21 mouse cellular contexts compared by ENCODE assay signal in the genomic region with DNA sequence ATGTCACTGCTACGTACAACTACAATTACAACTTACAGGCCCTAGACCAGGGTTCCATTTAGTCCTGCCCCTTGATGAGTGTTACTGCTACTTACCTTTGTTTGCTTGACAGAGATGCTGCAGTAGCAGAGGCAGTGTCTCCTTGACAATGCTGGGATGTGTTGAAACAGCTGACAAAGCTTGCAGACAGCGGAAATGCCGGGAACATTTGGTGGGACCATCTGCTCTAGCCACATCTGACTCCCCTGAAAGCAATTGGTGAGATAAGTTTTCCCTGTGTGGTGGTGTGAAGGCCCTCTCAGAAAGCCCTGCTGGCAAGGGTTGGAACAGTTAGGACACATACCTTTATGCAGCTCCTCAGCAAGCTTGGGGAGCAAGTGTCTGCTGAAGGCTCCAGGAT. TPM values are rescaled to one million over a fixed set of nuclear protein-coding genes. Genes with fewer than 3 reads are reported as not detected.
DNase-seq lines count a peak whose midpoint lies in the region; TF ChIP-seq lines count a peak whose summit lies in the region.
"Had no signal": no experiment of that assay in that cellular context is flagged by ENCODE, and none has a peak within 500 bp of the region (broad histone marks: within the 10 kb centered on the region; RNA-seq: fewer than 3 reads in every experiment).

No protein-coding gene starts in this region.

- H3K27me3 ChIP-seq in myocyte (ENCODE audit: control insufficient read depth, insufficient read depth, insufficient read length): no peaks in the 10 kb centered on the region
- H3K27me3 ChIP-seq: CH12.LX; embryonic facial prominence, embryonic 12.5 days; forebrain, embryonic 13.5 days; heart, embryonic 12.5 days had no signal

- H3ac ChIP-seq in myocyte (ENCODE audit: control insufficient read depth, insufficient read length): no peak overlapping the region

- H3K4me2 ChIP-seq in myocyte (ENCODE audit: low read depth): no peak overlapping the region
- H3K4me2 ChIP-seq: embryonic facial prominence, embryonic 12.5 days; forebrain, embryonic 13.5 days; heart, embryonic 12.5 days; hindbrain, embryonic 14.5 days had no signal

- DNase-seq in brain, adult 2 months (ENCODE audit: low read depth, low spot score): peak; percentile 64
- DNase-seq in layer of hippocampus, adult 18-20 months (ENCODE audit: low spot score in 2 of 2): peak; percentile 50 to 71
- peak; percentile 52 for DNase-seq in layer of hippocampus, adult 9-11 months
- no peak for DNase-seq in kidney, adult 18-20 months
- no peak for DNase-seq in urinary bladder, adult 18-20 months (ENCODE audit: low spot score in 2 of 2)
- no peak for DNase-seq in MN1 (ENCODE audit: low spot score)
- DNase-seq: adrenal gland, adult 2 months; adrenal gland, postnatal 25 days; cerebellum, adult 2 months; cerebellum, postnatal 10 days; embryo, embryonic 11 days; forebrain, postnatal 0 days; gastrocnemius, adult 2 months; gastrocnemius, postnatal 25 days had no signal

- TF ChIP-seq POLR2A in myocyte (IDR thresholded peaks at IDR 0.05; ENCODE audit: insufficient read length, low read depth): no peak

- peaks cover 61% of the 10 kb centered on the region for H3K36me3 ChIP-seq in myocyte (ENCODE audit: control insufficient read depth, insufficient read depth)

- H3K79me2 ChIP-seq in myocyte (ENCODE audit: control insufficient read depth, insufficient read depth): no peaks in the 10 kb centered on the region

- no peak overlapping the region for H3K4me3 ChIP-seq in myocyte
- H3K4me3 ChIP-seq: embryonic facial prominence, embryonic 12.5 days; forebrain, embryonic 13.5 days; gastrocnemius, adult 2 months; heart, embryonic 12.5 days; hindbrain, embryonic 10.5 days had no signal

TF ChIP-seq in myocyte, 11 proteins besides CTCF, POLR2A, EP300 and RAD21:
- peak in 2 of 3 experiments; percentile 64 to 84 for TF ChIP-seq MYOG (IDR thresholded peaks at IDR 0.05; ENCODE audit: control insufficient read depth in 1 of 3, insufficient read depth in 1 of 3, insufficient read length in 2 of 3, low read depth in 2 of 3)
- TF ChIP-seq TCF12 (IDR thresholded peaks at IDR 0.05; ENCODE audit: insufficient read depth, poor library complexity, severe bottlenecking): peak; percentile 73
- no peak for TF ChIP-seq MAX (IDR thresholded peaks at IDR 0.05; ENCODE audit: low read depth)
- no peak for TF ChIP-seq REST (IDR thresholded peaks at IDR 0.05; ENCODE audit: insufficient read depth, insufficient read length)
- TF ChIP-seq MYOD1 (IDR thresholded peaks at IDR 0.05; ENCODE audit: control insufficient read depth in 1 of 3, insufficient read length in 2 of 3, low read depth in 2 of 3): peak in 2 of 3 experiments; percentile 95 to 96
- no peak for TF ChIP-seq E2F4 (IDR thresholded peaks at IDR 0.05; ENCODE audit: insufficient read depth)
- no peak for TF ChIP-seq POLR2AphosphoS2 (IDR thresholded peaks at IDR 0.05; ENCODE audit: insufficient read length, low read depth)
- TF ChIP-seq USF1 (IDR thresholded peaks at IDR 0.05; ENCODE audit: low read depth): no peak
- no peak for TF ChIP-seq CEBPB (IDR thresholded peaks at IDR 0.05; ENCODE audit: insufficient read depth, poor library complexity, severe bottlenecking)
- no peak for TF ChIP-seq TCF3 (IDR thresholded peaks at IDR 0.05; ENCODE audit: insufficient read length, low read depth)
- no peak for TF ChIP-seq SRF (IDR thresholded peaks at IDR 0.05; ENCODE audit: control insufficient read depth, insufficient read length, low read depth)

RNA-seq across cellular contexts. Expression of a gene that starts 20.3 kb away (rescaled TPM):
- total RNA-seq in layer of hippocampus, adult 18-20 months (2021): 10 to 100 TPM; 34.6 to 38.8 TPM
- 124 TPM for polyA plus RNA-seq in myocyte (2012; fragmentation: generic; extraction: Trizol)

RNA-seq across cellular contexts. Expression of a gene that starts 20.4 kb away (rescaled TPM):
- total RNA-seq in layer of hippocampus, adult 18-20 months (2021): 10 to 100 TPM; 24.9 to 28.3 TPM
- 49.4 TPM for polyA plus RNA-seq in myocyte (2012; fragmentation: generic; extraction: Trizol)

RNA-seq across cellular contexts. Expression of a gene that starts 27.4 kb away (rescaled TPM):
- total RNA-seq in layer of hippocampus, adult 18-20 months (2021): 10 to 100 TPM; 28.7 to 34.6 TPM
- 34.2 TPM for polyA plus RNA-seq in myocyte (2012; fragmentation: generic; extraction: Trizol)

RNA-seq across cellular contexts. Expression of a gene that starts 28.0 kb away (rescaled TPM):
- 10 to 100 TPM; 13.4 to 14.6 TPM for total RNA-seq in layer of hippocampus, adult 18-20 months (2021)
- 141 TPM for polyA plus RNA-seq in myocyte (2012; fragmentation: generic; extraction: Trizol)

RNA-seq across cellular contexts. Expression of a gene that starts 41.9 kb away (rescaled TPM):
- total RNA-seq in layer of hippocampus, adult 18-20 months (2021): 100 to 1,000 TPM; 541 to 553 TPM
- polyA plus RNA-seq in myocyte (2012; fragmentation: generic; extraction: Trizol): 552 TPM

Comparison
In these comparisons a context has a peak if more than half of its experiments do, and no peak if none do; other contexts are left out.
1. DNase-seq: peak in brain, adult 2 months (single experiment), layer of hippocampus, adult 18-20 months (2 of 2) and layer of hippocampus, adult 9-11 months (single experiment); none in kidney, adult 18-20 months (single experiment), urinary bladder, adult 18-20 months (0 of 2) and MN1 (single experiment).